Mouse (Mus musculus): ENCODE measurements at regions not wholly inside any gene's neighbourhood (a gene's known extent, or its start where the extent isn't known, plus 50 kb on each side); places are given as distances from the start of the nearest gene placed in this dataset.

- in situ Hi-C loops (cut with MboI; ENCODE audit: low pct_unique_long_range_greater_than_20kb in 1 of 2, low sequenced_read_pairs in 2 of 2, unreplicated experiment in 1 of 2) = no loop called here
Observed at GRCm38 (mm10) chr3:51150012-51150411, 74.2 kb upstream of the Noct start.

GRCm38 (mm10) chr3:51151104-51151503 lies 73.1 kb upstream of the Noct start:
- in situ Hi-C loops (cut with MboI; ENCODE audit: low pct_unique_long_range_greater_than_20kb in 1 of 2, low sequenced_read_pairs in 2 of 2, unreplicated experiment in 1 of 2) = no loop called here

DNA sequence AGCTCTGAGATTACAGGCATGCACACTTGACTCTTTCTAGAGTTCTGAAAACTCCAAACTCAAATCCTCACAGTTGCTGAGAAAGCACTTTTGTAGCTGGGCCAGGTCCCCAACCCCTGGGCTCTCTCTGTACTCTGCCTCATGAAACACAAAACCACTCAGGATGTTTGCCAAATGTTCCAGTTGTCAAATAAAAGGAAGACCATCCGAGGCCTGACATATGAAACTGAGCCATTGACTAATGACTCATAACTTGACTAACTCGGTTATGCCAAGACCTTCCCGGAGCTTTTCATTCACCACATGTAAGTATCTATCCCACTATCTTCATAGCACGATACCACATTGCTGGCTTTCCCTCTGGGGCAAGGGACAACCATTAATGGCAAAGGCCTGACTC lies 68.6 kb upstream of the Noct start:
- in situ Hi-C loops (cut with MboI; ENCODE audit: low pct_unique_long_range_greater_than_20kb in 1 of 2, low sequenced_read_pairs in 2 of 2, unreplicated experiment in 1 of 2) = no loop called here

DNA sequence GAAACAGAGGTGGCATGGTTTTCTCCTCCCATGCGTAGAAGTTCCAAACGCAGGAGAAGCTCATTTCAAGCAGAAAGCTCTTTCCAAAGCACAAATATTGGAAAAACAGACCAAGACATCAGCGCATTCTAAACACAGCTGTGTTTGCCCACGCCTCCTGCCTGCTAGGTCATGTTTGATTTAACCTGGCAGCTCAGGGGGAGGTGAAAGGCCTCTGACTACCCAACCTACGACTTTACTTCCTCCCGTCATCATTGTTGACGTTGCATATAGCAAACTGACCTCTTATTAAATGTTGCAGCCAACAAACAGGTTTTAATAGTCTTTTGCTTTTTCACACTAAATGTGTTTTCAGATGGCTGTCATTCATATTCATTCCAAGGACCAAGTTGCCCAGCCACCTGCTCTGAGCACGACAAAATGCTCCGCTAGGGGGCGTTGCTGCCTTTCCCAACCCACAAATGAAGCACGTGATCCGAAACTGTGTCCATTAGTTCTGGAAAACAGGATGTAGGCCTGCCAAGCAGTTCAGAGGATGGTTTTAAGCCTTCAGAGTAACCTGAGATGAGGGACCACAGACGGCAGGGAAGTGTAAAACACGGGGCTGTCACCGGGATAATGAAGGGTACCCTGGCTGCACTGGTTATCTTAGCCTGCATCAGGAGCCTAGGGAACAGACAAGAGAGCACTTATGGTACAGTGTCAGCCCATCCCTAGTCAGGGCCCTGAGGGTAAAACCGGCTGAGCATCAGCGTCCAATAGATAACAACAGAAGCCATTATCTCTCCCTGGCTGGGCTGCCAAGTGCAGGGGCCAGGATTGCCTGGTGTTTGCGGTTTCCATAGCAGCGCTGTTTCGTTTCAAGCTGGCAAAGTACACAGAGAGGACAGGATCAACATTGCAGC lies 67.6 kb upstream of the Noct start:
- in situ Hi-C loops (cut with MboI; ENCODE audit: low pct_unique_long_range_greater_than_20kb in 1 of 2, low sequenced_read_pairs in 2 of 2, unreplicated experiment in 1 of 2) = no loop called here

GRCm38 (mm10) chr3:51157291-51157650 lies 67.0 kb upstream of the Noct start:
- in situ Hi-C loops (cut with MboI; ENCODE audit: low pct_unique_long_range_greater_than_20kb in 1 of 2, low sequenced_read_pairs in 2 of 2, unreplicated experiment in 1 of 2) = no loop called here

- in situ Hi-C loops (cut with MboI; ENCODE audit: low pct_unique_long_range_greater_than_20kb in 1 of 2, low sequenced_read_pairs in 2 of 2, unreplicated experiment in 1 of 2) = no loop called here
Observed at GRCm38 (mm10) chr3:51158449-51158848, 65.8 kb upstream of the Noct start.

GRCm38 (mm10) chr3:51159322-51159721 lies 64.9 kb upstream of the Noct start:
- in situ Hi-C loops (cut with MboI; ENCODE audit: low pct_unique_long_range_greater_than_20kb in 1 of 2, low sequenced_read_pairs in 2 of 2, unreplicated experiment in 1 of 2) = no loop called here

DNA sequence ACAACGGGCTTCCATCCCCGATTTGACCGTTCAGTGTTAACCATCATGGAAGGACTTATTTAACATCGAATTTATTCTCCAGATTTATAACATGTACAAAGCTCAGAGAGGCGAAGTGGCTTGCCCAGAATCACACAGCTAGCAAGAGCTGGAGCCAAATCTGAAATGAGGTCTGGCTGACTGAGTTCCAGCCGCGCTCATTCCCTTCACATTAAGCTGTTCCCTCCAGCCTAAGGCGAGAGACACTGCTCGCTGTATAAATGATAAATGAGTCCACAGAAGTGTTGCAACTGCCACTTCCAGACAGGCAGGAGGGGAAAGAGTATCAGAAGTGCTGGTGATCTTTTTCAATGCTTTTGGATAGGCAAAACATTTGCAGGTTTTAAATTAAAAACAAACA lies 64.4 kb upstream of the Noct start:
- in situ Hi-C loops (cut with MboI; ENCODE audit: low pct_unique_long_range_greater_than_20kb in 1 of 2, low sequenced_read_pairs in 2 of 2, unreplicated experiment in 1 of 2) = no loop called here

GRCm38 (mm10) chr3:51160625-51161024 lies 63.6 kb upstream of the Noct start:
- in situ Hi-C loops (cut with MboI; ENCODE audit: low pct_unique_long_range_greater_than_20kb in 1 of 2, low sequenced_read_pairs in 2 of 2, unreplicated experiment in 1 of 2) = no loop called here

DNA sequence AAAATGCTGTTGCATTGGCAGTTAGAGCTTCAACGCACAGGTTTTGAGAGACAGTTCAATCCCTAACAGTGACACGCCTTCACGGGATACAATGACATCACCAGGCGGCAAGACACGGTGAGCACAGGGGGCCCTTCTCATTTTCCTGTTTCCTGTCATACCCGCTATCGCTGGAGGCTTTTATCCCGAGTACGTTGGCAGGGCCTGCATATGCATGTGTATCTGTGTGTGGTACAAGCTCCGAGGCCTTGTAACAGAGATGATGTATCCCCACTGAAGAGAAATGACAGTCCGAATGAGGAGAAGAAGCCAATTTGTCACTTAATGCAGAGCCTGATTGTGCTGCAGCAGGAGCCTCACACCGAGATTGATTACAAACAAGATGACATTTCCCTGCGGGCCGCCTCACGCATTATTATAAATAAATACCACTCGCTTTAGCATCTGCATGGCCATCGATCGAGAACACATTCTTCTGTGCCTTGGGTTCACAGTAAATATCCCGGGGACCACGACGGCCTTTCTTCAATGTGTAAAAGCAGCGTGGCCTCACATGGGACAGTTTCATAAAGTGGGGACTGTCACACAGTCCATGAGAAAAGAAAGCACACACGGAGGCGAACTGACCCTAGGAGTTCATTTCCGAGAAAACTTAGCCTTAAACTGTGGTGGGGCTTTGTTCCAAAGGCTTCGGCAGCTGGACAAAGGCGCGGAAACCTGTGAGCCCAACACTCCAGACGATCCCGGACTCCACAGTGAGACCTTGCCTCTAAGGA lies 54.9 kb upstream of the Noct start:
- in situ Hi-C loops (cut with MboI; ENCODE audit: low pct_unique_long_range_greater_than_20kb in 1 of 2, low sequenced_read_pairs in 2 of 2, unreplicated experiment in 1 of 2) = no loop called here

DNA sequence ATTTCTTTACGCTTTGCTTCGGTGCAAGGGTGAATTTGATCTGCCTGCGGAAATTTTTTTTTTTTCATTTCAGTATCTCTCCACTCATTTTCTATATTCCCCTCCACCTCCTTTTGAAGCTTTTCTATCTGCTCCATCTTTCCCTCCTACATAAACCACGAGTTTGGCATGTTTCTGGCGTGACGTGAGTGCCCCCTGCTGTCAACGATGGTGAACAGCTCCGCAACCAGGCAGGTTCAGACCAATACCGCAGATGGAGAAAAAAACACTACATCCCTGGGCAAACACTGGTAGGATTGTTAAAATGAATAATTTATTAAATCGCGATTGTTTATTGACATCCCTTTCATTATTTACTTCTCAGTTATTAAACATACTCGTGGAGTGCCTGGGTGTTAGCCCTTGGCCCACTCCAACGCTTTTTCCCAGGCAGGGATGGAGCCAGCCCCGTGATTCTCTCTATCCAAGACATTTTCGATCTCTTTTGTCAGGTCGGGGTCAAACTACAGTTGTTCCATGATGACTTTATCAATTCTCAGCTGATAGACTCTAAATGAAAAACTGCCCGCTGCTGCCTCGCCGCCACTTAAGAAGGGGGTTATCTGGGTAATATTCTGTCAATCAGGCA lies 53.9 kb upstream of the Noct start:
- in situ Hi-C loops (cut with MboI; ENCODE audit: low pct_unique_long_range_greater_than_20kb in 1 of 2, low sequenced_read_pairs in 2 of 2, unreplicated experiment in 1 of 2) = loop anchor here in 1 of 2 experiments (10.0 kb wide), 1 partner anchor 256 kb away; no protein-coding TSS in a partner anchor

All from mouse embryonic stem cell (cell line).